ENCODE assay signal across 29 mouse cellular contexts in the genomic region with DNA sequence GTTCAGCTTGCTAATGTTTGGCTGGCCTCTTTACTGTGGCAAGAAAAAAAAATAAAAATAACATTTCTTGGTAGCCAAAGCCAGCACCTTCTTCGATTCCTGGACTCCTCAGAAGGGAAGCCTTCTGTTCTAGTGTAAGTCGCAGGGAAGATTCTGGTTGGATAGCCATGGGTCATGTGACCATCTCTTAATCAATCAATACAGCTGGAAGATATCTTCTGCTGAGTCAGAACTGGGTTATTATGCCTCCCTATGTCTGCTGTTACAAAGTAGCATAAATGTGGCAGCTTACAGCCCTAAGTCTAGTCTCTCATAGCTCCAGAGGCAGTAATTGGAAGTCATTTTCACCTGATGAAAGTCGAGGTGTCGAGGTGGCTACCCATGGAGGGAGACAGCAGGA. TPM values are rescaled to one million over a fixed set of nuclear protein-coding genes. Genes with fewer than 3 reads are reported as not detected.
"Had no signal": no experiment of that assay in that cellular context is flagged by ENCODE, and none has a peak within 500 bp of the region (broad histone marks: within the 10 kb centered on the region; RNA-seq: fewer than 3 reads in every experiment).

No protein-coding gene starts in this region.

- H3K9ac ChIP-seq: heart, embryonic 13.5 days; heart, embryonic 15.5 days; hindbrain, embryonic 13.5 days; hindbrain, embryonic 15.5 days; limb, embryonic 12.5 days; liver, embryonic 15.5 days had no signal

- H3K4me1 ChIP-seq: heart, embryonic 13.5 days; hindbrain, embryonic 13.5 days; hindbrain, embryonic 15.5 days had no signal

- H3K36me3 ChIP-seq: heart, embryonic 13.5 days; heart, embryonic 15.5 days; hindbrain, embryonic 13.5 days; hindbrain, embryonic 15.5 days; limb, embryonic 10.5 days; limb, embryonic 12.5 days; liver, embryonic 15.5 days had no signal

- H3K27ac ChIP-seq: heart, adult 2 months; heart, embryonic 13.5 days; heart, embryonic 15.5 days; hindbrain, embryonic 13.5 days; hindbrain, embryonic 15.5 days; hindbrain, postnatal 0 days; layer of hippocampus, adult 2 months; left cerebral cortex, adult 2 months; limb, embryonic 10.5 days; limb, embryonic 12.5 days; liver, embryonic 15.5 days had no signal

- H3K27me3 ChIP-seq: heart, embryonic 13.5 days; heart, embryonic 15.5 days; hindbrain, embryonic 15.5 days; liver, embryonic 15.5 days had no signal

- ATAC-seq: hindbrain, postnatal 0 days had no signal

- H3K4me2 ChIP-seq: heart, embryonic 11.5 days; heart, embryonic 13.5 days; heart, embryonic 15.5 days; hindbrain, embryonic 13.5 days; hindbrain, embryonic 15.5 days; limb, embryonic 12.5 days; liver, embryonic 11.5 days; liver, embryonic 15.5 days had no signal

- DNase-seq: gastrocnemius, postnatal 14 days; gastrocnemius, postnatal 36 days; heart, adult 11 months; heart, adult 2 months; heart, postnatal 14 days; heart, postnatal 36 days; kidney, adult 11 months; kidney, adult 8-10 months; kidney, postnatal 10 days; kidney, postnatal 25 days; kidney, postnatal 4 days had no signal

- H3K4me3 ChIP-seq: heart, adult 2 months; heart, embryonic 13.5 days; heart, embryonic 15.5 days; hindbrain, embryonic 13.5 days; hindbrain, embryonic 15.5 days; layer of hippocampus, adult 2 months; left cerebral cortex, adult 2 months; limb, embryonic 10.5 days; limb, embryonic 12.5 days; liver, embryonic 15.5 days had no signal

- H3K9me3 ChIP-seq: heart, embryonic 13.5 days; heart, embryonic 15.5 days; hindbrain, embryonic 13.5 days; hindbrain, embryonic 15.5 days; limb, embryonic 10.5 days; limb, embryonic 12.5 days; liver, embryonic 15.5 days had no signal

RNA-seq across cellular contexts. Expression of gene Hsd17b2, which starts 23.1 kb away (rescaled TPM):
- total RNA-seq: gastrocnemius, adult 18-20 months; gastrocnemius, adult 8-10 months; gastrocnemius, postnatal 14 days; gastrocnemius, postnatal 36 days; heart, adult 2 months; heart, postnatal 14 days; heart, postnatal 36 days; hematopoietic stem cell, adult 5-6 weeks; hindbrain, postnatal 0 days; layer of hippocampus, postnatal 10 days; left cerebral cortex, adult 2 months had no signal
- polyA plus RNA-seq: heart, adult 2 months; heart, embryonic 15.5 days; heart, postnatal 0 days; hindbrain, embryonic 11.5 days; hindbrain, embryonic 13.5 days; limb, embryonic 10.5 days; limb, embryonic 12.5 days had no signal
